Mouse (Mus musculus) liver, postnatal 0 days (tissue): ENCODE data around the gene Tjp1. TPM values are rescaled to one million over a fixed set of nuclear protein-coding genes. Genes with fewer than 3 reads are reported as not detected.

Experiments
- ATAC-seq: fragments of 200-750 bp; cut with Nextera tagmentation; 2 replicates; pipeline ENCODE4 v1.8.0; 2017; ENCODE audit warnings: mild to moderate bottlenecking, moderate library complexity
- DNase-seq: peaks from one replicate; pipeline ENCODE4 v3.0.0-alpha.2; 2016
- H3K27ac ChIP-seq: fragments of 300-500 bp; sonication (generic); 2 replicates; pipeline ENCODE4 v1.5.1; 2014; ENCODE audit warnings: antibody characterized with exemption, moderate library complexity, mild to moderate bottlenecking, low read depth
- H3K27me3 ChIP-seq: fragments of 300-500 bp; sonication (generic); 2 replicates; pipeline ENCODE4 v1.6.1; 2014; ENCODE audit warnings: low read length, control low read depth, mixed read lengths; ENCODE audit not compliant: insufficient read depth
- H3K36me3 ChIP-seq: fragments of 300-500 bp; sonication (generic); replicated peaks from 2 replicates; pipeline ENCODE4 v1.6.1; 2014; ENCODE audit warnings: mild to moderate bottlenecking, control low read depth, low read length, moderate library complexity, mixed read lengths; ENCODE audit not compliant: insufficient read depth
- H3K4me1 ChIP-seq: fragments of 300-500 bp; sonication (generic); 2 replicates; pipeline ENCODE4 v1.6.1; 2014; ENCODE audit warnings: antibody characterized with exemption, mild to moderate bottlenecking, control low read depth; ENCODE audit not compliant: insufficient read depth
- H3K4me2 ChIP-seq: fragments of 300-500 bp; sonication (generic); 2 replicates; pipeline ENCODE4 v1.6.1; 2014; ENCODE audit warnings: low read depth, mild to moderate bottlenecking, low read length, moderate library complexity, mixed read lengths
- H3K4me3 ChIP-seq: fragments of 300-500 bp; sonication (generic); 2 replicates; pipeline ENCODE4 v1.5.1; 2014; ENCODE audit warnings: low read depth, low read length
- H3K9ac ChIP-seq: fragments of 300-500 bp; sonication (generic); replicated peaks from 2 replicates; pipeline ENCODE4 v1.6.1; 2014; ENCODE audit warnings: mild to moderate bottlenecking, moderate library complexity
- H3K9me3 ChIP-seq: fragments of 300-500 bp; sonication (generic); 2 replicates; pipeline ENCODE4 v1.6.1; 2016; ENCODE audit warnings: mild to moderate bottlenecking, control low read depth, low read length, mixed read lengths
- CTCF ChIP-seq: sonication (generic); IDR thresholded peaks from 2 replicates; pipeline ENCODE4 v1.5.1; 2016; ENCODE audit warnings: antibody characterized with exemption, low read depth
- EP300 ChIP-seq: IDR thresholded peaks from 2 replicates; pipeline ENCODE4 v1.6.1; 2016; ENCODE audit warnings: antibody characterized with exemption, low read depth, mild to moderate bottlenecking
- WGBS: fragments of 180-500 bp; shearing (Covaris S2); extraction: QIAGEN DNeasy Blood & Tissue Kit; methylation state at CpG from one replicate; pipeline ENCODE4 v1.1.7; 2014; ENCODE audit not compliant: insufficient replicate concordance; 5-methylcytosine and 5-hydroxymethylcytosine counted together
- polyA plus RNA-seq: library from polyadenylated mRNA; unstranded; fragments of >200 nt; fragmentation: Nextera tagmentation; extraction: Ambion mirVana; gene quantifications from 2 replicates; pipeline ENCODE4 v1.2.1, GENCODE M21; 2015

Tjp1 gene
- polyA plus RNA-seq, 1 experiment from 2014 or later, result 3.8 TPM

DNA sequence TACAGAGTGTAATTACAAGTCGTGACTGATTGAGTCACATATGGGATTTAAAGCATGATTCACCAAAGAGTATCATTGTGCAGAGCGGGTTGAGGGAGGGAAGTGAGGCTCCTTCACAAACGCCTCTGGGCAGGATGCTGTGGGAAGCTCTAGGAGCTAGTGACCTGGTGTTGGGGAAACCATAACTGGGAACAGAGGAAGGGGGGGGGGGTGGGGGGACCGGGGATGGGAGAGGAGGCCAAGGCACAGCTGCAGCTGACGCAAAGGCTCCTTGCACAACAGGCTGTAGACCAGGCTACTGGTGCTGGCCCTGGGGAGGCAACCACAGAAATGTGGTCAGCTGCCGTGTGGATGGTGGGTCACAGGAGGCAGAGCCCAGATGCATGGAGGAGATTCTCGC, 116.9 kb downstream of the Tjp1 start:
- peak; percentile 25; the same call in 1 of the 2 replicates for ATAC-seq
- H3K4me1 ChIP-seq, result 0 out of 2 replicates have a peak, but pooled peaks cover 2% of the 10 kb centered on the region
- 37% methylated on average over 7 of the region's 7 CpGs for WGBS
- TF ChIP-seq CTCF (no peak), EP300 (no peak)
- no peak overlapping the region for H3K27ac ChIP-seq
- no peak overlapping the region for H3K9ac ChIP-seq
- DNase-seq, result peak; percentile 26
- no peaks in the 10 kb centered on the region for H3K9me3 ChIP-seq
- H3K4me3 ChIP-seq, result no peak overlapping the region
- H3K27me3 ChIP-seq, result no peaks in the 10 kb centered on the region
- no peaks in the 10 kb centered on the region for H3K36me3 ChIP-seq
- H3K4me2 ChIP-seq, result no peak overlapping the region

DNA sequence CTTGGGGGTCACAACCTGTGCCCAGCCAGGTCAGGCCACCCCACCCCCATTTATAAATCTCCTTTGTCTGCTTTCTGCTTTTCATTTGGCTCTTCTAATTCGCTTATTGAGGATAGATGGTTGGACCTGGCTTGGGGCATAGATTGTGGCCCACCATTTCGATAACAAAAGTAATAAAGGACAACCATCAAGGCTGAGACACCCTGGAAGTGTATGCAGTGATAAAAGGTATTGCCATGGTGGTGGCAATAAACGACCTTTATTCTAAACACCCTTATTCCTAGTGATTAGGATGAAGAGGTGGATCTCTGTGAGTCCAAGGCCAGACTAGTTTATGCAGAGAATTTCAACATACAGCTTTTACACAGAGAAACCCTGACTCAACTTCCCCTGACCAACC, 121.2 kb downstream of the Tjp1 start:
- Histone ChIP-seq H3K36me3 (no peaks in the 10 kb centered on the region), H3K27me3 (no peaks in the 10 kb centered on the region), H3K9me3 (no peaks in the 10 kb centered on the region), H3K9ac (no peak overlapping the region), H3K4me2 (no peak overlapping the region), H3K4me1 (no peaks in the 10 kb centered on the region), H3K27ac (no peak overlapping the region), H3K4me3 (no peak overlapping the region)
- no peak for DNase-seq
- WGBS, result 60% methylated on average over 3 of the region's 3 CpGs
- ATAC-seq, result no peak
- no peak for TF ChIP-seq EP300
- TF ChIP-seq CTCF, result no peak

DNA sequence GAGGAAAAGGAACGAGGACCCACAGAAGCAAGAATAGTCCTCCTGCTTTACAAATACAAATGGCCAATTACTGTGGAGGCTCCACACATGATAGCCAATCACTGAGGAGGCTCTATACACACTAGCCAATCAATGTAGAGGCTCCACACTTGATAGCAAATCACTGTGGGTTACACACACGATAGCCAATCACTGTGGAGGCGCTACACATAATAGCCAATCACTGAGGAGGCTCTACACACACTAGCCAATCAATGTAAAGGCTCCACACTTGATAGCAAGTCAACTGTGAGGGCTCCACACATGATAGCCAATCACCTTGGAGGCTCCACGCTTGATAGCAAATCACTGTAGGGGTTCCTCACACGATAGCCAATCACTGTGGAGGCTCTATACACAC, 125.1 kb downstream of the Tjp1 start:
- no peaks in the 10 kb centered on the region for H3K36me3 ChIP-seq
- DNase-seq, result no peak
- WGBS, result 79% methylated on average over 5 of the region's 5 CpGs

GRCm38 (mm10) chr7:65401622-65402021, 126.0 kb downstream of the Tjp1 start:
- ATAC-seq (no peak), DNase-seq (no peak)
- Histone ChIP-seq H3K27ac (no peak overlapping the region), H3K4me3 (no peak overlapping the region), H3K27me3 (no peaks in the 10 kb centered on the region), H3K9me3 (no peaks in the 10 kb centered on the region), H3K36me3 (no peaks in the 10 kb centered on the region), H3K9ac (no peak overlapping the region), H3K4me1 (no peaks in the 10 kb centered on the region), H3K4me2 (no peak overlapping the region)
- TF ChIP-seq CTCF (no peak), EP300 (no peak)

More for the DNA sequence above, 125.1 kb downstream of the Tjp1 start:
- Histone ChIP-seq H3K27ac (no peak overlapping the region), H3K9me3 (no peaks in the 10 kb centered on the region), H3K9ac (no peak overlapping the region), H3K4me3 (no peak overlapping the region), H3K4me1 (no peaks in the 10 kb centered on the region), H3K4me2 (no peak overlapping the region), H3K27me3 (no peaks in the 10 kb centered on the region)
- no peak for ATAC-seq
- no peak for TF ChIP-seq EP300
- no peak for TF ChIP-seq CTCF

DNA sequence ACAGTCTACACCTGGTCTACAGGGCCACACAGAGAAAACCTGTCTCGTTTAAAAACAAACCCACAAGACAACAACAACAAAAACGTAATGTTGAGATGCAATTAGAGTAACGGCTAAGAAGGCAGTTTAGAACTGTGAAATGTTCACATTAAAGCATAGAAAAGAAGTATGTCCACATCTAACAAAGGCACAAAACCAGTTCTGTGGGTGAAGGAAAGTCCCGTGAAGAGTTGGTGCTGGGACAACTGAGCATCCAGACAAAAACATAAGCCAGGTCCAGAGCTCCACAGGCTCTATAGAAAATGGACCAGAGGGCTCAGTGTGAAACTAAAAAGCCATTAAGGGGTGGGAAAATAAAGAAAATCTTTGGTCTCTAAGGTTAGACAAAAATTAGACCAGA, 131.7 kb downstream of the Tjp1 start:
- no peak overlapping the region for H3K9ac ChIP-seq
- H3K27me3 ChIP-seq, result no peaks in the 10 kb centered on the region
- no peak for TF ChIP-seq CTCF
- TF ChIP-seq EP300, result no peak
- H3K4me1 ChIP-seq, result 0 out of 2 replicates have a peak, but pooled peaks cover 4% of the 10 kb centered on the region
- WGBS, result 71% methylated on average over 4 of the region's 4 CpGs
- H3K36me3 ChIP-seq, result no peaks in the 10 kb centered on the region
- ATAC-seq (no peak), DNase-seq (no peak)
- H3K9me3 ChIP-seq, result no peaks in the 10 kb centered on the region
- H3K4me3 ChIP-seq, result no peak overlapping the region
- H3K27ac ChIP-seq, result no peak overlapping the region
- no peak overlapping the region for H3K4me2 ChIP-seq

DNA sequence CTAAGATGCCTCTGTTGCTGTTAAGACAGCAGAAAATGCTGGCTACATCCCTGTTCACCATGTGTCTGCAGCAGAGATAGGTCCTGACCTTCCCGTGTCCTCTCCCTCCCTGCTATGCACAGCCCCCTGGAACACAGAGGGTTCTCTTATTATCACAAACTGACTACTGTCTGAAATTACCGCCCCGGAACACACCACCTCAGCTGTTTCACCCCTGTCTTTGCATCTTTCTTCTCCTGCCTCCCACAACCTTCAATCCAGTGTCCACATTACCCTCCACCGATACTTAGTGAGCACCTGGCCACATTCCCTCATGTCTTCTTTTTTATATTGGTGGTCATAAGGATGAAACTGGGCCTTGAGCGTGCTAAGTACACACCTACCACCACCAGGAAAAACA, 132.4 kb downstream of the Tjp1 start:
- Histone ChIP-seq H3K27ac (no peak overlapping the region), H3K4me1 (0 out of 2 replicates have a peak, but pooled peaks cover 4% of the 10 kb centered on the region), H3K9me3 (no peaks in the 10 kb centered on the region), H3K4me2 (no peak overlapping the region), H3K9ac (no peak overlapping the region), H3K36me3 (no peaks in the 10 kb centered on the region), H3K4me3 (no peak overlapping the region), H3K27me3 (no peaks in the 10 kb centered on the region)
- ATAC-seq (no peak), DNase-seq (no peak)
- 76% methylated on average over 5 of the region's 5 CpGs for WGBS
- TF ChIP-seq CTCF (no peak), EP300 (no peak)

- H3K27me3 ChIP-seq, result no peaks in the 10 kb centered on the region
- DNase-seq (no peak), ATAC-seq (no peak)
- WGBS, result 39% methylated on average over 2 of the region's 2 CpGs
- H3K9ac ChIP-seq, result no peak overlapping the region
- H3K36me3 ChIP-seq, result no peaks in the 10 kb centered on the region
- H3K4me1 ChIP-seq, result 0 out of 2 replicates have a peak, but pooled peaks cover 4% of the 10 kb centered on the region
- no peak overlapping the region for H3K4me3 ChIP-seq
- H3K4me2 ChIP-seq, result no peak overlapping the region
- no peaks in the 10 kb centered on the region for H3K9me3 ChIP-seq
- no peak overlapping the region for H3K27ac ChIP-seq
- TF ChIP-seq EP300 (no peak), CTCF (no peak)
Observed at GRCm38 (mm10) chr7:65394672-65395071, 132.9 kb downstream of the Tjp1 start.
